Mouse (Mus musculus): Measurements from ENCODE around the gene Fbxl16. TPM values are rescaled to one million over a fixed set of nuclear protein-coding genes. Genes with fewer than 3 reads are reported as not detected.

The Fbxl16 gene
- total RNA-seq, 1 experiment from 2014 or later, result 40.7 TPM

Small RNA genes lying within 50 kb of the gene (microRNA-seq; reads per million reads assigned to microRNA genes)
- gene Mir3082 (1.7 to 2.5 reads per million in 2 experiments), gene Mir6966 (0 to 0.69 reads per million in 2 experiments)

Other genes with a start within 250 kb of the Fbxl16 start
- gene Sox8, start 238.4 kb upstream of the Fbxl16 start, total RNA-seq (2021), result 0.52 and 1.1 TPM in 2 replicates
- 41.0 and 41.5 TPM in 2 replicates for gene Lmf1, start 230.0 kb upstream of the Fbxl16 start, total RNA-seq (2021)
- gene Gng13, start 91.9 kb upstream of the Fbxl16 start, total RNA-seq (2021), result not detected in 2 replicates
- gene Chtf18, start 81.7 kb upstream of the Fbxl16 start, total RNA-seq (2021), result 6.3 and 7.8 TPM in 2 replicates
- gene Rpusd1, start 81.4 kb upstream of the Fbxl16 start, total RNA-seq (2021), result 14.1 and 14.6 TPM in 2 replicates
- gene Mslnl, start 73.0 kb upstream of the Fbxl16 start, total RNA-seq (2021), result not detected in 2 replicates
- gene Msln, start 54.7 kb upstream of the Fbxl16 start, total RNA-seq (2021), result 2.2 and 3.7 TPM in 2 replicates
- gene Narfl, start 35.3 kb upstream of the Fbxl16 start, total RNA-seq (2021), result 31.6 and 31.8 TPM in 2 replicates
- gene Haghl, start 23.4 kb upstream of the Fbxl16 start, total RNA-seq (2021), result 22.6 and 43.5 TPM in 2 replicates
- not detected in 2 replicates for gene Ccdc78, start 22.5 kb upstream of the Fbxl16 start, total RNA-seq (2021)
- gene Fam173a, start 16.2 kb upstream of the Fbxl16 start, total RNA-seq (2021), result 84.7 and 102 TPM in 2 replicates
- not detected in 2 replicates for gene AC134908.4, start 13.4 kb upstream of the Fbxl16 start, total RNA-seq (2021)
- 22.1 and 25.5 TPM in 2 replicates for gene Metrn, start 11.9 kb upstream of the Fbxl16 start, total RNA-seq (2021)
- 24.9 and 25.4 TPM in 2 replicates for gene Wdr24, start 14.5 kb downstream of the Fbxl16 start, total RNA-seq (2021)
- gene Jmjd8, start 19.8 kb downstream of the Fbxl16 start, total RNA-seq (2021), result 92.9 and 104 TPM in 2 replicates
- 182 and 205 TPM in 2 replicates for gene Stub1, start 24.3 kb downstream of the Fbxl16 start, total RNA-seq (2021)
- 15.4 and 20.2 TPM in 2 replicates for gene Rhbdl1, start 28.2 kb downstream of the Fbxl16 start, total RNA-seq (2021)
- gene Gm20683, start 32.7 kb downstream of the Fbxl16 start, total RNA-seq (2021), result 12.8 and 26.6 TPM in 2 replicates
- 124 and 130 TPM in 2 replicates for gene Rhot2, start 35.8 kb downstream of the Fbxl16 start, total RNA-seq (2021)
- 26.7 and 28.0 TPM in 2 replicates for gene Wdr90, start 52.4 kb downstream of the Fbxl16 start, total RNA-seq (2021)
- gene Mcrip2, start 59.7 kb downstream of the Fbxl16 start, total RNA-seq (2021), result 479 and 493 TPM in 2 replicates
- 116 and 144 TPM in 2 replicates for gene Mettl26, start 66.0 kb downstream of the Fbxl16 start, total RNA-seq (2021)
- 2.7 and 3.3 TPM in 2 replicates for gene Wfikkn1, start 71.8 kb downstream of the Fbxl16 start, total RNA-seq (2021)
- gene Rab40c, start 110.6 kb downstream of the Fbxl16 start, total RNA-seq (2021), result 33.0 and 36.9 TPM in 2 replicates
- 110 and 113 TPM in 2 replicates for gene Pigq, start 135.9 kb downstream of the Fbxl16 start, total RNA-seq (2021)
- not detected in 2 replicates for gene Nhlrc4, start 135.9 kb downstream of the Fbxl16 start, total RNA-seq (2021)
- gene A930017K11Rik, start 143.5 kb downstream of the Fbxl16 start, total RNA-seq (2021), result not detected in 2 replicates
- gene Capn15, start 176.7 kb downstream of the Fbxl16 start, total RNA-seq (2021), result 22.8 and 24.5 TPM in 2 replicates

All from adrenal gland, postnatal 25 days (tissue).